Mouse (Mus musculus): Measurements from ENCODE around the gene D630023F18Rik. TPM values are rescaled to one million over a fixed set of nuclear protein-coding genes. Genes with fewer than 3 reads are reported as not detected.

The D630023F18Rik gene
- 0.22 TPM in 1 of 2 replicates, not detected in the other for polyA plus RNA-seq (2014; fragmentation: Nextera tagmentation; extraction: Ambion mirVana)

- no peaks in the 10 kb centered on the region for H3K27me3 ChIP-seq (replicated peaks; ENCODE audit: control insufficient read depth, insufficient read depth, low read length)
- H3K4me1 ChIP-seq (replicated peaks; ENCODE audit: control insufficient read depth, insufficient read depth, low read length) = no peaks in the 10 kb centered on the region
- 26% methylated on average over 9 of the region's 9 CpGs for WGBS
- DNase-seq (ENCODE audit: low spot score) = no peak
- no peak within 1 kb of the TSS for H3K27ac ChIP-seq (ENCODE audit: low read depth)
- no peaks in the 10 kb centered on the region for H3K36me3 ChIP-seq (ENCODE audit: control insufficient read depth, insufficient read depth, low read length)
- peak within 1 kb of the TSS; percentile 28; the same call in 1 of the 2 replicates for H3K4me2 ChIP-seq (ENCODE audit: low read length)
- H3K9ac ChIP-seq (ENCODE audit: low read length) = no peak within 1 kb of the TSS
- H3K4me3 ChIP-seq (ENCODE audit: low read depth, low read length) = no peak within 1 kb of the TSS
- no peaks in the 10 kb centered on the region for H3K9me3 ChIP-seq (ENCODE audit: control insufficient read depth, low read length)
- ATAC-seq (replicated peaks; ENCODE audit: low FRiP score, low TSS enrichment, low read depth) = no peak
Observed at GRCm38 (mm10) chr1:65122574-65123372, at the start of gene D630023F18Rik. Gene D630023F18Rik, minus strand, starts transcription at chr1:65123214.

DNA sequence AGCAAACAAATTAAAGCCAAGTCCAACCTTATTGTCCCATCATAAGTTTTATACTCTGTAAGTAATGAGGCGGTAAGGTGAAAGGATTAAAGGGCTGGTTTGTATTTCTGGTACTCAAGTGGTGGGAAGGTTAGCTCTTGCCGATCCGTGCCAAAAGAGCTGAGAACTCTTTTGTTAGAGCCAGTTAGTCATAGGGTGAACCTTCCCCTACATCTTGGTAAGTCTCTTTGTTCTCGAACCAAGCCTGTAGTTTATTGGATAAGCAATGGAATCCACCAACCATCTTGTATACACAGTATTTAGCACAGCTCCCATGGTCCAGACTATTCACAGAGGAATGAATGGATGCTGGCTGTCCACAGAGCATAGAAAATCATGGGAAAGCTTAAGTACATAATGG lies 48.6 kb upstream of the D630023F18Rik start:
- H3K9ac ChIP-seq (ENCODE audit: low read length) = no peak overlapping the region
- H3K27me3 ChIP-seq (replicated peaks; ENCODE audit: control insufficient read depth, insufficient read depth, low read length) = no peaks in the 10 kb centered on the region
- peaks cover 69% of the 10 kb centered on the region for H3K36me3 ChIP-seq (ENCODE audit: control insufficient read depth, insufficient read depth, low read length)
- no peak overlapping the region for H3K27ac ChIP-seq (ENCODE audit: low read depth)
- H3K4me2 ChIP-seq (ENCODE audit: low read length) = no peak overlapping the region
- H3K4me1 ChIP-seq (replicated peaks; ENCODE audit: control insufficient read depth, insufficient read depth, low read length) = no peaks in the 10 kb centered on the region
- no peak overlapping the region for H3K4me3 ChIP-seq (ENCODE audit: low read depth, low read length)
- no peaks in the 10 kb centered on the region for H3K9me3 ChIP-seq (ENCODE audit: control insufficient read depth, low read length)
- 89% methylated on average over 4 of the region's 4 CpGs for WGBS
- ATAC-seq (replicated peaks; ENCODE audit: low FRiP score, low TSS enrichment, low read depth) (no peak), DNase-seq (ENCODE audit: low spot score) (no peak)

- WGBS = 77% methylated on average over 5 of the region's 5 CpGs
- Histone ChIP-seq H3K9ac (ENCODE audit: low read length) (no peak overlapping the region), H3K4me3 (ENCODE audit: low read depth, low read length) (no peak overlapping the region), H3K27me3 (replicated peaks; ENCODE audit: control insufficient read depth, insufficient read depth, low read length) (no peaks in the 10 kb centered on the region), H3K4me2 (ENCODE audit: low read length) (no peak overlapping the region), H3K36me3 (ENCODE audit: control insufficient read depth, insufficient read depth, low read length) (peaks cover 85% of the 10 kb centered on the region), H3K9me3 (ENCODE audit: control insufficient read depth, low read length) (no peaks in the 10 kb centered on the region), H3K4me1 (replicated peaks; ENCODE audit: control insufficient read depth, insufficient read depth, low read length) (no peaks in the 10 kb centered on the region), H3K27ac (ENCODE audit: low read depth) (no peak overlapping the region)
- DNase-seq (ENCODE audit: low spot score) = no peak
- ATAC-seq (replicated peaks; ENCODE audit: low FRiP score, low TSS enrichment, low read depth) = no peak
Observed at GRCm38 (mm10) chr1:65169947-65170346, 46.9 kb upstream of the D630023F18Rik start.

DNA sequence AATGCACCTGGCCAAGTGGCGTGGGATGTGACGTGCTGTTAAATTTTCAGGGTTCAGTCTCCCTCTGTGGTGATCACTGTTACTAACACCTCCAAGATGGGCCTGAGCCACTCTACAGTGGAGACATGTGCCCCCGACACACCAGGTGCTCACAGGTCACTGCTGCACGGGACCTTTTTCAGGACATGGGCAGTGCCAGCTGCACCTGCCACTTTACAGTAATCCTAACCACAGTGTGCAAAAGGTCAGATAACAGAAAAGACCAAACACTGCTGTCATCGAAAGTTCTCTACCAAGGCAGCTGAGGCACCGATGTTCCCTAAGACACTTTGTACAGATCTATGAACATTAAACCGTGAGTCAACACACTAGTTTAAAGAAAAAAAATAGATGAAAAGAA lies 46.5 kb upstream of the D630023F18Rik start:
- no peak for ATAC-seq (replicated peaks; ENCODE audit: low FRiP score, low TSS enrichment, low read depth)
- no peaks in the 10 kb centered on the region for H3K9me3 ChIP-seq (ENCODE audit: control insufficient read depth, low read length)

GRCm38 (mm10) chr1:65167496-65167895 lies 44.5 kb upstream of the D630023F18Rik start:
- no peak overlapping the region for H3K4me2 ChIP-seq (ENCODE audit: low read length)
- H3K9me3 ChIP-seq (ENCODE audit: control insufficient read depth, low read length) = no peaks in the 10 kb centered on the region
- peaks cover 89% of the 10 kb centered on the region for H3K36me3 ChIP-seq (ENCODE audit: control insufficient read depth, insufficient read depth, low read length)
- H3K4me1 ChIP-seq (replicated peaks; ENCODE audit: control insufficient read depth, insufficient read depth, low read length) = no peaks in the 10 kb centered on the region
- H3K27ac ChIP-seq (ENCODE audit: low read depth) = no peak overlapping the region
- 90% methylated on average over 1 of the region's 1 CpGs for WGBS
- H3K9ac ChIP-seq (ENCODE audit: low read length) = no peak overlapping the region
- DNase-seq (ENCODE audit: low spot score) (no peak), ATAC-seq (replicated peaks; ENCODE audit: low FRiP score, low TSS enrichment, low read depth) (no peak)
- no peaks in the 10 kb centered on the region for H3K27me3 ChIP-seq (replicated peaks; ENCODE audit: control insufficient read depth, insufficient read depth, low read length)
- H3K4me3 ChIP-seq (ENCODE audit: low read depth, low read length) = no peak overlapping the region

More for the DNA sequence above, 46.5 kb upstream of the D630023F18Rik start:
- WGBS = 89% methylated on average over 7 of the region's 7 CpGs
- no peak overlapping the region for H3K4me3 ChIP-seq (ENCODE audit: low read depth, low read length)
- H3K27ac ChIP-seq (ENCODE audit: low read depth) = no peak overlapping the region
- no peak overlapping the region for H3K9ac ChIP-seq (ENCODE audit: low read length)
- DNase-seq (ENCODE audit: low spot score) = no peak
- H3K4me2 ChIP-seq (ENCODE audit: low read length) = no peak overlapping the region
- peaks cover 88% of the 10 kb centered on the region for H3K36me3 ChIP-seq (ENCODE audit: control insufficient read depth, insufficient read depth, low read length)
- H3K4me1 ChIP-seq (replicated peaks; ENCODE audit: control insufficient read depth, insufficient read depth, low read length) = no peaks in the 10 kb centered on the region
- no peaks in the 10 kb centered on the region for H3K27me3 ChIP-seq (replicated peaks; ENCODE audit: control insufficient read depth, insufficient read depth, low read length)

DNA sequence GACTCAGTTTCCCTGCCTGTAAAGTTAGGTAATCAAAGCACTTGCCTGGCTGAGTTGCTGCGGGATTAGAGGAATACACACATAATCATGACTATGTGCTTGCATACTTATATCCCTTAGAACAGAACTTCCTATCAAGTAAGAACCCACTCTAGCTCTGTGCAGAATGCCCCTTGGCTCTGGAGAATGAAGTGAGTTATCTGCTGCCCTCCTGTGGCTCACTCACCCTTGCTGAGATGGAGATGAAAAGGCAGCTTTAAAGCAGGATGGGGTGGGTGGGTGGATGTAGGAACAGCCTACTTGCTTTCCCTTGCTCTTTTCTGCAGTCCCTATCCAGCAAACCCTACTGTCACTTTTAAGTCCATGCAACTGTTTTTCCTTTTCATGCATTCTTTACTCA lies 39.2 kb upstream of the D630023F18Rik start:
- Histone ChIP-seq H3K4me2 (ENCODE audit: low read length) (no peak overlapping the region), H3K36me3 (ENCODE audit: control insufficient read depth, insufficient read depth, low read length) (peaks cover 92% of the 10 kb centered on the region), H3K9me3 (ENCODE audit: control insufficient read depth, low read length) (no peaks in the 10 kb centered on the region), H3K4me3 (ENCODE audit: low read depth, low read length) (no peak overlapping the region), H3K27me3 (replicated peaks; ENCODE audit: control insufficient read depth, insufficient read depth, low read length) (no peaks in the 10 kb centered on the region), H3K4me1 (replicated peaks; ENCODE audit: control insufficient read depth, insufficient read depth, low read length) (no peaks in the 10 kb centered on the region), H3K27ac (ENCODE audit: low read depth) (no peak overlapping the region), H3K9ac (ENCODE audit: low read length) (no peak overlapping the region)
- 96% methylated on average over 1 of the region's 1 CpGs for WGBS
- ATAC-seq (replicated peaks; ENCODE audit: low FRiP score, low TSS enrichment, low read depth) (no peak), DNase-seq (ENCODE audit: low spot score) (no peak)

DNA sequence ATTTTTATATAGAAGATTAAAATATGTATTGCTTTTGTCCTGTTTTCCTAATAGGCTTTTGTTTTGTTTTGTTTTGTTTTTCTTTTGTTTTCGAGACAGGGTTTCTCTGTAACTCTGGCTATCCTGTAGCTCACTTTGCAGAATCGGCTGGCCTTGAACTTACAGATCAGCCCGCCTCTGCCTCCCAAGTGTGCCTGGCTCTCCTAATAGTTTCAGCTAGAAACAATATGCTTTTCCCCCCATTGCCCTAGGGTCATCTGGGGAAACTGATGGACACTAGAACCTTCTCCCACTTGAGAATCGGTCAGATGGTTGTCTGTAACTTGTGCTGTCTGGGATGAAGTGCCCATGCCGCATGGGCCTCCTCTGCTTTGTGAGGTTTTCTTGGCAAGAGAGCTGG lies 33.1 kb upstream of the D630023F18Rik start:
- Histone ChIP-seq H3K27me3 (replicated peaks; ENCODE audit: control insufficient read depth, insufficient read depth, low read length) (no peaks in the 10 kb centered on the region), H3K9ac (ENCODE audit: low read length) (no peak overlapping the region), H3K4me1 (replicated peaks; ENCODE audit: control insufficient read depth, insufficient read depth, low read length) (no peaks in the 10 kb centered on the region), H3K9me3 (ENCODE audit: control insufficient read depth, low read length) (no peaks in the 10 kb centered on the region), H3K4me3 (ENCODE audit: low read depth, low read length) (no peak overlapping the region), H3K27ac (ENCODE audit: low read depth) (no peak overlapping the region), H3K4me2 (ENCODE audit: low read length) (no peak overlapping the region), H3K36me3 (ENCODE audit: control insufficient read depth, insufficient read depth, low read length) (peaks cover 34% of the 10 kb centered on the region)
- DNase-seq (ENCODE audit: low spot score) = no peak
- WGBS = 93% methylated on average over 5 of the region's 5 CpGs
- ATAC-seq (replicated peaks; ENCODE audit: low FRiP score, low TSS enrichment, low read depth) = no peak

- H3K36me3 ChIP-seq (ENCODE audit: control insufficient read depth, insufficient read depth, low read length) = peaks cover 21% of the 10 kb centered on the region
- no peak overlapping the region for H3K9ac ChIP-seq (ENCODE audit: low read length)
- H3K9me3 ChIP-seq (ENCODE audit: control insufficient read depth, low read length) = no peaks in the 10 kb centered on the region
- DNase-seq (ENCODE audit: low spot score) (no peak), ATAC-seq (replicated peaks; ENCODE audit: low FRiP score, low TSS enrichment, low read depth) (no peak)
- no peaks in the 10 kb centered on the region for H3K4me1 ChIP-seq (replicated peaks; ENCODE audit: control insufficient read depth, insufficient read depth, low read length)
- H3K27ac ChIP-seq (ENCODE audit: low read depth) = no peak overlapping the region
- H3K27me3 ChIP-seq (replicated peaks; ENCODE audit: control insufficient read depth, insufficient read depth, low read length) = no peaks in the 10 kb centered on the region
- H3K4me2 ChIP-seq (ENCODE audit: low read length) = no peak overlapping the region
- no peak overlapping the region for H3K4me3 ChIP-seq (ENCODE audit: low read depth, low read length)
Observed at GRCm38 (mm10) chr1:65154814-65155213, 31.8 kb upstream of the D630023F18Rik start.

- no peaks in the 10 kb centered on the region for H3K27me3 ChIP-seq (replicated peaks; ENCODE audit: control insufficient read depth, insufficient read depth, low read length)
- H3K4me2 ChIP-seq (ENCODE audit: low read length) = no peak overlapping the region
- ATAC-seq (replicated peaks; ENCODE audit: low FRiP score, low TSS enrichment, low read depth) = no peak
- no peak overlapping the region for H3K9ac ChIP-seq (ENCODE audit: low read length)
- no peak overlapping the region for H3K4me3 ChIP-seq (ENCODE audit: low read depth, low read length)
- no peak overlapping the region for H3K27ac ChIP-seq (ENCODE audit: low read depth)
- H3K36me3 ChIP-seq (ENCODE audit: control insufficient read depth, insufficient read depth, low read length) = no peaks in the 10 kb centered on the region
- DNase-seq (ENCODE audit: low spot score) = no peak
- no peaks in the 10 kb centered on the region for H3K4me1 ChIP-seq (replicated peaks; ENCODE audit: control insufficient read depth, insufficient read depth, low read length)
- 71% methylated on average over 3 of the region's 3 CpGs for WGBS
- no peaks in the 10 kb centered on the region for H3K9me3 ChIP-seq (ENCODE audit: control insufficient read depth, low read length)
Observed at GRCm38 (mm10) chr1:65147971-65148370, 25.0 kb upstream of the D630023F18Rik start.
